Mouse (Mus musculus) intestine, postnatal 0 days (tissue): ENCODE results near the gene Hes2. TPM values are rescaled to one million over a fixed set of nuclear protein-coding genes. Genes with fewer than 3 reads are reported as not detected.
A peak's percentile ranks its signal among the peaks of the same experiment; 100 is the strongest.

Experiments used
- ATAC-seq: fragments of 200-750 bp; cut with Nextera tagmentation; 2 replicates; pipeline ENCODE4 v1.8.0; 2017; ENCODE audit warnings: mild to moderate bottlenecking, moderate TSS enrichment, moderate library complexity
- H3K27ac ChIP-seq: fragments of 300-500 bp; sonication (generic); 2 replicates; pipeline ENCODE4 v1.5.1; 2014; ENCODE audit warnings: mild to moderate bottlenecking, low read depth, low read length, moderate library complexity
- H3K27me3 ChIP-seq: fragments of 300-500 bp; sonication (generic); replicated peaks from 2 replicates; pipeline ENCODE4 v1.6.1; 2014; ENCODE audit warnings: low read length, mixed read lengths; ENCODE audit not compliant: control insufficient read depth, insufficient read depth
- H3K36me3 ChIP-seq: fragments of 300-500 bp; sonication (generic); 2 replicates; pipeline ENCODE4 v1.6.1; 2014; ENCODE audit warnings: mild to moderate bottlenecking, moderate library complexity; ENCODE audit not compliant: control insufficient read depth, insufficient read depth
- H3K4me1 ChIP-seq: fragments of 300-500 bp; sonication (generic); replicated peaks from 2 replicates; pipeline ENCODE4 v1.6.1; 2014; ENCODE audit warnings: antibody characterized with exemption, low read length, mixed read lengths; ENCODE audit not compliant: control insufficient read depth, insufficient read depth
- H3K4me2 ChIP-seq: fragments of 300-500 bp; sonication (generic); replicated peaks from 2 replicates; pipeline ENCODE4 v1.6.1; 2014; ENCODE audit warnings: low read depth, mild to moderate bottlenecking, moderate library complexity
- H3K4me3 ChIP-seq: fragments of 300-500 bp; sonication (generic); 2 replicates; pipeline ENCODE4 v1.5.1; 2014; ENCODE audit warnings: low read depth, low read length
- H3K9ac ChIP-seq: fragments of 300-500 bp; sonication (generic); 2 replicates; pipeline ENCODE4 v1.6.1; 2014; ENCODE audit warnings: mild to moderate bottlenecking, low read depth, low read length
- H3K9me3 ChIP-seq: fragments of 300-500 bp; sonication (generic); 2 replicates; pipeline ENCODE4 v1.6.1; 2016; ENCODE audit warnings: mixed run types; ENCODE audit not compliant: control insufficient read depth
- CTCF ChIP-seq: sonication (generic); IDR thresholded peaks from 2 replicates; pipeline ENCODE4 v1.5.1; 2016; ENCODE audit warnings: low read depth, mild to moderate bottlenecking, control low read depth, antibody characterized with exemption, moderate library complexity
- WGBS: fragments of 180-500 bp; shearing (Covaris S2); extraction: QIAGEN DNeasy Blood & Tissue Kit; methylation state at CpG from one replicate; pipeline ENCODE4 v1.1.7; 2014; 5-methylcytosine and 5-hydroxymethylcytosine counted together
- polyA plus RNA-seq: library from polyadenylated mRNA; unstranded; fragments of >200 nt; fragmentation: Nextera tagmentation; extraction: Ambion mirVana; gene quantifications from 2 replicates; pipeline ENCODE4 v1.2.1, GENCODE M21; 2015

The Hes2 gene
- polyA plus RNA-seq, 1 experiment from 2014 or later, result 8.6 TPM

DNA sequence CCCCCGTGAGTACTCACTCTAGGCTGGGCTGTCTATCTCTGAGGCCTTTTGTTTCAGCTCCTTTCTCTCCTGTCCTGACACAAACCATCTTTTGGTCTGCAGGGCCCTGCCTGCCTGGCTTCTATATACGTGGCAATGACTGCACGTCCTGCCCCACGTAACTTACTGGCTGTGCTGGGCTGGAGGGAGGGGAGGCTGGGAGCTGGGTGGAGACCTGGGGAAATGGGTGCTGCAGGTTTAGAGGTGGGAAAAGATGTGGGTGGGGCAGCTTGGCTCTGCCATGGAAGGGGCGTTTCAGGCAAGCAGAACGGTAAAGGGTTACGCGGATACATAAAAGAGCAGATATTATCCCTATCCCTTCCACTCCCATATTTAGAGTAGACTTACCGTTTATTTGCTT is 41.1 kb upstream of the Hes2 start:
- no peak overlapping the region for H3K4me2 ChIP-seq
- no peak overlapping the region for H3K27ac ChIP-seq
- peaks cover 26% of the 10 kb centered on the region for H3K36me3 ChIP-seq
- no peak for TF ChIP-seq CTCF
- H3K9ac ChIP-seq, result no peak overlapping the region
- H3K4me3 ChIP-seq, result no peak overlapping the region
- H3K4me1 ChIP-seq, result no peaks in the 10 kb centered on the region
- peaks cover 52% of the 10 kb centered on the region for H3K27me3 ChIP-seq
- H3K9me3 ChIP-seq, result no peaks in the 10 kb centered on the region
- ATAC-seq, result no peak
- 41% methylated on average over 9 of the region's 9 CpGs for WGBS

DNA sequence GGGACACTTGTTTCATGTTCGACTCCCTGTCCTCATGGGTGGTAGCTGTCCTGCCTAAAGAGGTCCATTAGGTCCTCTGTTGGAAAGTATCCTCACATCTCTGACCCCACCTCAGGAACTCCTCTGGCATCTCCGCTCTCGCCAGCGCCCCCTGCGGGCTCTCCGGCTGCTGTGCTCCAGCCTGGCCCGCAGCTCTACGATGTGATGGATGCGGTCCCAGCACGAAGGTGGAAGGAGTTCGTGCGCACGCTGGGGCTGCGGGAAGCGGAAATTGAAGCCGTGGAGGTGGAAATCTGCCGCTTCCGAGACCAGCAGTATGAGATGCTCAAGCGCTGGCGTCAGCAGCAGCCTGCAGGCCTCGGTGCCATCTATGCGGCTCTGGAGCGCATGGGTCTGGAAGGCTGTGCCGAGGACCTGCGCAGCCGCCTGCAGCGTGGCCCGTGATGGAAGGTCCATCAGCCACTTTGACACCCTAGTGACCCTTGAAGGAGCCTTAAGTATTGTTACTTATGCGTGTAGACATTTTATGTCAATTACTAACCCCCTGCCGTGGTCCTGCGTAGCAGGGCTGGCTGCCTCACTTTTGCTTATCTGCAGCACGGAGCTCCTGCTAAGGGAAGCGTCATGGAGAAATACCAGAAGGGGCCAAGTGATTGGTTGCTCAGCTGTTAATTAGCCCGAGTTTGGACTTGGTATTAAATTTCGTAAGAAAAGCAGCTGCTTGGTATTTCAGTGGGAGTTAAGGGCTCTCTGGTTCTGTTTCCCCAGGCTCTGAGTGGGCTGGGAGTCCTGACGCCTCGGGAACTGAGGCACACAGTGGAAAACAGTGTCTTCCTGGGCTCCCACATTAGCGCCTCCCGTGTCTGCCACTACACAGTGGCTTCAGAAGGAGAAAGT is 39.0 kb upstream of the Hes2 start:
- Histone ChIP-seq H3K36me3 (peaks cover 11% of the 10 kb centered on the region; the same call in 1 of the 2 replicates), H3K4me1 (no peaks in the 10 kb centered on the region), H3K4me2 (no peak overlapping the region; the same call in 1 of the 2 replicates), H3K27me3 (peaks cover 58% of the 10 kb centered on the region), H3K9me3 (no peaks in the 10 kb centered on the region), H3K27ac (no peak overlapping the region), H3K9ac (no peak overlapping the region), H3K4me3 (no peak overlapping the region)
- peak; percentile 77 for TF ChIP-seq CTCF
- WGBS, result 12% methylated on average over 39 of the region's 39 CpGs
- ATAC-seq, result no peak

GRCm38 (mm10) chr4:152120311-152121182 is 38.1 kb upstream of the Hes2 start:
- ATAC-seq, result no peak
- Histone ChIP-seq H3K9ac (no peak overlapping the region), H3K4me1 (no peaks in the 10 kb centered on the region), H3K9me3 (no peaks in the 10 kb centered on the region), H3K27me3 (peaks cover 65% of the 10 kb centered on the region), H3K4me3 (peak overlapping the region; percentile 16), H3K36me3 (peaks cover 7% of the 10 kb centered on the region; the same call in 1 of the 2 replicates), H3K4me2 (peak overlapping the region; percentile 41), H3K27ac (no peak overlapping the region)
- TF ChIP-seq CTCF, result no peak
- WGBS, result 10% methylated on average over 30 of the region's 31 CpGs

GRCm38 (mm10) chr4:152121183-152121505 is 37.5 kb upstream of the Hes2 start:
- peaks cover 13% of the 10 kb centered on the region; the same call in 1 of the 2 replicates for H3K36me3 ChIP-seq
- H3K4me2 ChIP-seq, result peak overlapping the region; percentile 41
- no peaks in the 10 kb centered on the region for H3K4me1 ChIP-seq
- H3K9me3 ChIP-seq, result no peaks in the 10 kb centered on the region
- no peak for TF ChIP-seq CTCF
- peak overlapping the region; percentile 16 for H3K4me3 ChIP-seq
- no peak overlapping the region for H3K27ac ChIP-seq
- peaks cover 68% of the 10 kb centered on the region for H3K27me3 ChIP-seq
- H3K9ac ChIP-seq, result no peak overlapping the region
- no peak for ATAC-seq
- WGBS, result 18% methylated on average over 12 of the region's 12 CpGs

DNA sequence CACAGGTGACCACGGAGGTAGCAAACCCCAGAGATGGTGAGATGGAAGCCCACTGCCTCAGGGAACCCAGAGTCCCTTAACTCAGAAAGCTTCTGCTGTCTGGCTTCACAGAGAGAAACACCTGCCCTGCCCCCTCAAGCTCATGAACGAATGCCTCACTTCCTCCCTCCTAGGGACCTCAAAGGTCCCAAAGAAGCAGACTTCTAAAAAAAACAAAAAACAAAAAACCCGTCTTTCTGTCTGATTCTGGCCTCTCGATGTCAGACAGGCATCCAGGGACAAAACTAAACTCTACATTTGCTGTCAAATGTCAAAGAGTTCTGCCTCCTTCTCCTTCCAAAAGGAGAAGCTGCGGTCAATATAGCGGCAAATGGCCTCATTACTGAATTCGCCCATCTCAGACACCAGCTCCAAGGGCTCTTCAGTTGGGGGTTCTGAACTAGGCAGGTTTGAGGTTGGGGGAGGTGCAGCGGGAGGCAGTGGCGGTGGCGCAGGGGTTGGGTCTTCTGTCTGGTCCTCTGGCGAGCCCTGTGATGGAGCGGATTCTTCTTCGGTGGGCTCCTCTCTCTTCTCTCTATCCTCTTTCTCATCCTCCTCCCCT is 34.2 kb upstream of the Hes2 start:
- Histone ChIP-seq H3K9ac (no peak overlapping the region), H3K27ac (no peak overlapping the region), H3K27me3 (peaks cover 68% of the 10 kb centered on the region), H3K36me3 (peaks cover 11% of the 10 kb centered on the region; the same call in 1 of the 2 replicates), H3K9me3 (no peaks in the 10 kb centered on the region), H3K4me2 (no peak overlapping the region; the same call in 1 of the 2 replicates), H3K4me1 (no peaks in the 10 kb centered on the region), H3K4me3 (no peak overlapping the region)
- 52% methylated on average over 13 of the region's 13 CpGs for WGBS
- TF ChIP-seq CTCF, result no peak
- ATAC-seq, result no peak
